Mouse (Mus musculus): Measurements from ENCODE around the gene Wdr20rt. TPM values are rescaled to one million over a fixed set of nuclear protein-coding genes. Genes with fewer than 3 reads are reported as not detected.
"Not testable (repeated sequence)": the region's sequence is repeated elsewhere in the genome, so short reads cannot be mapped to it uniquely, and the experiment has no call there.

Wdr20rt gene
- not detected in 2 replicates for polyA plus RNA-seq (2015; fragmentation: Nextera tagmentation; extraction: Ambion mirVana)

DNA sequence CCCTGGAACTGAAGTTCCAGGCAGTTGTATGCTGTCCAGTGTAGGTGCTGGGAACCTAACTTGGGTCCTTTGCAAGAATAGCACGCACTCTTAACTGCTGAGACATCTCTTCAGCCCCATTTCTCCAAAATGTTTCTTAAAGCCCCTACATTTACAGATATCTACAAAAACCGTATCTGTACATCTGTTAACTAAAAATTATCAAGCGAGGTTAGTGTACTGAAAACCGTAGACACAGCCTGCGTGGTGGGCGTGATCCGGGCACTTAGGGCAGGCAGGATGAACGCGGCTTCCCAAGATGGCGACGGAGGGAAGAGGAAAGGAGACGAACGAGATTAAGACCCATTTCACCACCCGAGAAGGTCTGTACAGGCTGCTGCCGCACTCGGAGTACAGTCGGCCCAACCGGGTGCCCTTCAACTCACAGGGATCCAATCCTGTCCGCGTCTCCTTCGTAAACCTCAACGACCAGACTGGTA, at the start of gene Wdr20rt:
Gene Wdr20rt (plus strand): TSS at position 51 of the 479 bp plus-strand sequence.
- Histone ChIP-seq H3K27ac (replicated peaks) (no peak within 1 kb of the TSS), H3K27me3 (replicated peaks) (no peaks in the 10 kb centered on the region), H3K9me3 (replicated peaks) (no peaks in the 10 kb centered on the region), H3K4me3 (replicated peaks) (no peak within 1 kb of the TSS), H3K4me1 (no peaks in the 10 kb centered on the region), H3K4me2 (no peak within 1 kb of the TSS), H3K9ac (replicated peaks) (no peak within 1 kb of the TSS), H3K36me3 (no peaks in the 10 kb centered on the region)
- no peak for ATAC-seq (ENCODE audit: low FRiP score)
- WGBS = 95% methylated on average over 22 of the region's 22 CpGs

DNA sequence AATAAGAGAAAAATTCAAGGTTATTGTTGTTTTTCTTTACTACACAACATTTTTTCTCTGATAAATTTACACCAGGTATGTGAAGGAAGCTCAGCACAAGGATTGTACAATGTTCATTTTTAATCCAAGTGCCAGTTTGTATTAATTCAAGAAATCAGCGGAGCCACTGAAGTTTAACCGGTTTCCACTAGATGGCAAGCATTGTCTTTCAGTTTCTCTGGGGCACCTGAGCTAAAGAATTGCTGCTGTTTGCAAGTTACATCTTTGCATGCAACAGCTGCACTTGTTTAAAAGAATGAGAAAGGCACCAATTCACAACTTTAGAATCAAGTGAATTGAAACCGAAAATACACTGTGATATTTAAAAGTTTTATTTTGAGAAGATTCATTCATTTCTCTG, 38.0 kb upstream of the Wdr20rt start:
- Histone ChIP-seq H3K9ac (replicated peaks) (no peak overlapping the region), H3K27me3 (replicated peaks) (no peaks in the 10 kb centered on the region), H3K4me2 (no peak overlapping the region), H3K4me1 (no peaks in the 10 kb centered on the region), H3K36me3 (no peaks in the 10 kb centered on the region), H3K9me3 (replicated peaks) (no peaks in the 10 kb centered on the region), H3K27ac (replicated peaks) (no peak overlapping the region), H3K4me3 (replicated peaks) (no peak overlapping the region)
- WGBS = 66% methylated on average over 3 of the region's 3 CpGs
- no peak for ATAC-seq (ENCODE audit: low FRiP score)

DNA sequence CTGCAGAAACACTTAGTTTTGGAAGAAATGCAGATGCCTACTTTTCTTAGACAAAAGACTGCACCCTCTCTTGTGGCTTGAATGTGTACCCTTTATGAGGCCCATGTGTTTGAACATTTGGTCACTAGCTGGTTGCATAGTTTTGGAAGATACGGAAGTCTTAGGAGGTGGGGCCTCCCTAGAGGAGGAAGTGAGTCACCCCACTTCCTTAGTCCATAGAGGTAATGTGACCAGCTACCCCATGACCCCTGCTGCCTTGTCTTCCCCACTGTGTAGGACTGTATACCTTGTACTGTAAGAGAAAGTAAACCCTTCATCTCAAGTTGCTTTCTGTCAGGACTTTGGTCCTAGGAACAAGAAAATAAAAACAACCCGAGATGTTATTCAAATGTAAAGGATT, 36.1 kb upstream of the Wdr20rt start:
- no peak overlapping the region for H3K27ac ChIP-seq (replicated peaks)
- H3K4me3 ChIP-seq (replicated peaks) = no peak overlapping the region
- 73% methylated on average over 2 of the region's 2 CpGs for WGBS
- H3K4me2 ChIP-seq = no peak overlapping the region
- H3K9me3 ChIP-seq (replicated peaks) = no peaks in the 10 kb centered on the region
- no peak overlapping the region for H3K9ac ChIP-seq (replicated peaks)
- ATAC-seq (ENCODE audit: low FRiP score) = no peak
- no peaks in the 10 kb centered on the region for H3K36me3 ChIP-seq
- H3K27me3 ChIP-seq (replicated peaks) = no peaks in the 10 kb centered on the region
- no peaks in the 10 kb centered on the region for H3K4me1 ChIP-seq

DNA sequence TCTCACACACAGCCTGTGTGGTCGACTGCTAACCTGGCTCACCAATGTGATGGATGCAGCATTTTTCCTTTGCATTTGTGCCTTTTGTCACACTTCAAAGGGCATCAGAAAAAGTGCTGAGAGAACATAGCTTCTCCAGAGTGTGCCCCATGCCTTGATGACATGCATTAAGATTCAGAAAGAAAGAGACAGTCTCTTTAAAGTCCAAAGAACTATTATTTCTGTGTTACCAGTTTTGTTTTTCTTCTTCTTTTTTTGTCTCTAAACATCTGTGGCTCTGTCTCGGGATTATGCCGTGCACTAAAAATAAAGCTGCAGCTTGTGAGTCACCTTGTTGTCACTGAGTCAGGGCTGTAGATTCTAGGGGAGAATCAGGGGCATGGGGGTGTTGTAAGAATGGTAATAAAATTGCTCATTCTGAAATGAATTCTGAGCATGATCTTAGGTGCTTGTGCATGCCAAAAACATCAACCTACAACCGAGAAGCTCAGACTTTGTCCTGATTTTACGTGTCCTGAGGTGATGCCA, 31.2 kb upstream of the Wdr20rt start:
- Histone ChIP-seq H3K27ac (replicated peaks) (no peak overlapping the region), H3K4me1 (no peaks in the 10 kb centered on the region), H3K4me2 (no peak overlapping the region), H3K9ac (replicated peaks) (no peak overlapping the region), H3K36me3 (no peaks in the 10 kb centered on the region), H3K9me3 (replicated peaks) (no peaks in the 10 kb centered on the region), H3K27me3 (replicated peaks) (no peaks in the 10 kb centered on the region), H3K4me3 (replicated peaks) (no peak overlapping the region)
- WGBS = 75% methylated on average over 5 of the region's 5 CpGs
- ATAC-seq (ENCODE audit: low FRiP score) = no peak

- Histone ChIP-seq H3K4me2 (no peak overlapping the region), H3K4me3 (replicated peaks) (no peak overlapping the region), H3K36me3 (no peaks in the 10 kb centered on the region), H3K27me3 (replicated peaks) (no peaks in the 10 kb centered on the region), H3K9me3 (replicated peaks) (no peaks in the 10 kb centered on the region), H3K9ac (replicated peaks) (no peak overlapping the region), H3K27ac (replicated peaks) (no peak overlapping the region), H3K4me1 (no peaks in the 10 kb centered on the region)
- 100% methylated on average over 2 of the region's 2 CpGs for WGBS
- ATAC-seq (ENCODE audit: low FRiP score) = no peak
These were observed 23.5 kb upstream of the Wdr20rt start for GRCm38 (mm10) chr12:65201812-65202211.

DNA sequence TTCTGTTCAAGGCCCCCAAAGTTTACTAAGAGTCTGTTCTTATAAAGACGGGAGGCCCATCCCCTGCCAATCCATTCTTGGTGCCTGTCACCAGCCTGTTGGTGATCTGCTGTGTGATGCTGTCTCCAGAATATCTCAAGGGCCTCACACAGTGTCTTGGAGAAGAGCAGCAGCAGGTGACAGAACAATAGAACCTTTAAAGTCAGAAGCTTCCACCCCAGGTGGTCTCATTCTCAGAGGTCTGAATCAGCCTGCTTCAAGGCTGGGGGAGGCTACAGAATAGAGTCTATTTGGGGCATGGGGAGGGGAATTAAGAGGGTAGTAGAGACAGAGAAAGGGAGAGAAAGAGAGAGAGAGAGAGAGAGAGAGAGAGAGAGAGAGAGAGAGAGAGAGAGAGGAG, 18.9 kb upstream of the Wdr20rt start:
- 56% methylated on average over 1 of the region's 1 CpGs for WGBS

GRCm38 (mm10) chr12:65216404-65216840, 8.9 kb upstream of the Wdr20rt start:
- Histone ChIP-seq H3K27ac (replicated peaks) (no peak overlapping the region), H3K4me2 (no peak overlapping the region), H3K9me3 (replicated peaks) (no peaks in the 10 kb centered on the region), H3K9ac (replicated peaks) (no peak overlapping the region), H3K4me1 (0 out of 2 replicates have a peak, but pooled peaks cover 5% of the 10 kb centered on the region), H3K4me3 (replicated peaks) (no peak overlapping the region), H3K36me3 (no peaks in the 10 kb centered on the region), H3K27me3 (replicated peaks) (no peaks in the 10 kb centered on the region)
- ATAC-seq (ENCODE audit: low FRiP score) = no peak
- 52% methylated on average over 6 of the region's 6 CpGs for WGBS

More for the DNA sequence above, 18.9 kb upstream of the Wdr20rt start:
- no peak overlapping the region for H3K4me3 ChIP-seq (replicated peaks)
- H3K27me3 ChIP-seq (replicated peaks) = no peaks in the 10 kb centered on the region
- H3K4me2 ChIP-seq = no peak overlapping the region
- H3K9ac ChIP-seq (replicated peaks) = no peak overlapping the region
- H3K9me3 ChIP-seq (replicated peaks) = no peaks in the 10 kb centered on the region
- no peaks in the 10 kb centered on the region for H3K4me1 ChIP-seq
- H3K27ac ChIP-seq (replicated peaks) = no peak overlapping the region
- H3K36me3 ChIP-seq = no peaks in the 10 kb centered on the region
- ATAC-seq (ENCODE audit: low FRiP score) = no peak

GRCm38 (mm10) chr12:65228628-65229027, 3.3 kb downstream of the Wdr20rt start:
- Histone ChIP-seq H3K4me3 (replicated peaks) (no peak overlapping the region), H3K36me3 (no peaks in the 10 kb centered on the region), H3K27me3 (replicated peaks) (no peaks in the 10 kb centered on the region), H3K27ac (replicated peaks) (no peak overlapping the region), H3K9ac (replicated peaks) (no peak overlapping the region), H3K4me2 (no peak overlapping the region), H3K9me3 (replicated peaks) (no peaks in the 10 kb centered on the region), H3K4me1 (no peaks in the 10 kb centered on the region)
- WGBS = 76% methylated on average over 6 of the region's 6 CpGs
- no peak for ATAC-seq (ENCODE audit: low FRiP score)

- Histone ChIP-seq H3K27ac (replicated peaks) (no peak overlapping the region), H3K9me3 (replicated peaks) (no peaks in the 10 kb centered on the region), H3K27me3 (replicated peaks) (no peaks in the 10 kb centered on the region), H3K36me3 (no peaks in the 10 kb centered on the region), H3K4me2 (no peak overlapping the region), H3K4me1 (no peaks in the 10 kb centered on the region), H3K9ac (replicated peaks) (no peak overlapping the region), H3K4me3 (replicated peaks) (no peak overlapping the region)
- no peak for ATAC-seq (ENCODE audit: low FRiP score)
These were observed 3.7 kb downstream of the Wdr20rt start for GRCm38 (mm10) chr12:65229041-65229440.

- H3K4me1 ChIP-seq = not testable (repeated sequence)
These were observed 7.5 kb downstream of the Wdr20rt start for GRCm38 (mm10) chr12:65232801-65233200.

DNA sequence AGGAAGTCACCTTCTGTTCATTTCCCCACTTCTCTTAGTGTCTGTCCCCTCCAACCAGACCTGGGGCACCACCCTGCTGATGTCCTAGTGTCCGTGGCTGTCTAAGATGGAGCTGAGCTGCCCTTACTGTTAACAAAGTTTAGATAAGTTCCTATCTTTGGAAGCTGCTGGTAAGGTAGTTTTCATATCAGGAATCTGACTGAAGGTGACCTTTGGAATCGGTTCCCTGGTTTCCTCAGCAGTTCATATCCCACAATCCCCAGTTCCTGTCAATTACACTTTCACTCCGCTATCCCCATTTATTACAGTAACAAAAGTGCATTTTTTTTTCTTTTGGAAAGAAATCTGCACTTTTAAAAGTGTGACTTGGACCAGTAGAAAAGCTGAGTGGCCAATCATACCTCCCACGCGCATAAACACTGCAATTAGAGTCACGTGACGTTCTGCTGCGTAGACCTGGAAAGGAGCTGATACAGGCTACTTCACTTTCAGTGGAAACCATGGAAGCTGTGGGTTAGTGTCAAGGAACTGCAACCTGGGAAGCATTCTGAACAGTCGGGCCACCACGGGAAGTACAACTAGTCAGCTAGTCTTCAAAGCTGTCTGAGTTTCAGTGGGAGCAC, 24.9 kb downstream of the Wdr20rt start:
- Histone ChIP-seq H3K27me3 (replicated peaks) (no peaks in the 10 kb centered on the region), H3K4me3 (replicated peaks) (no peak overlapping the region), H3K9ac (replicated peaks) (no peak overlapping the region), H3K4me2 (no peak overlapping the region), H3K36me3 (no peaks in the 10 kb centered on the region), H3K9me3 (replicated peaks) (no peaks in the 10 kb centered on the region), H3K4me1 (no peaks in the 10 kb centered on the region), H3K27ac (replicated peaks) (no peak overlapping the region)
- 93% methylated on average over 10 of the region's 10 CpGs for WGBS
- ATAC-seq (ENCODE audit: low FRiP score) = no peak

More at GRCm38 (mm10) chr12:65232801-65233200, 7.5 kb downstream of the Wdr20rt start:
- ATAC-seq (ENCODE audit: low FRiP score); H3K9me3 ChIP-seq (replicated peaks); H3K4me3 ChIP-seq (replicated peaks); H3K4me2 ChIP-seq; H3K27me3 ChIP-seq (replicated peaks); H3K9ac ChIP-seq (replicated peaks); H3K27ac ChIP-seq (replicated peaks); H3K36me3 ChIP-seq: not testable (repeated sequence)
- 89% methylated on average over 2 of the region's 2 CpGs for WGBS

DNA sequence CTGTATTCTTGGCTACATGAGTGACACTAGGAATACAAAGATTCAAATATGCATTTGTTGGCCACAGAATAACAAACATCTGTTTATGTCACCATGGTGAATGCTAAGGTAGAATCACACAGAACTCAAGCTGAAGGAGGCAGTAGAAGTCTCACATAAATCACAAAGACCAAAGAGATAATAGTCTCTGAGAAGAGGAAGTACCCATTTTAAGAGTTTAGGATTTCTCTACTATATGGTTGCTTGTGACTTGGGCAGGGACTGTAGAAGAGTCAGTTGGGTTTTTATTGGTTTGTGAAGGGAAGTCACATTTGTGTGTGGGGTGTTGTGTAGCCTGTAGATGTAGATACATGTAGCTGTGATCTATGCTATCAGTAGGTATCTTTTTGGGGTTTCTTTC, 31.6 kb downstream of the Wdr20rt start:
- no peaks in the 10 kb centered on the region for H3K4me1 ChIP-seq
- no peaks in the 10 kb centered on the region for H3K36me3 ChIP-seq
- ATAC-seq (ENCODE audit: low FRiP score) = no peak
- H3K9me3 ChIP-seq (replicated peaks) = no peaks in the 10 kb centered on the region
- no peak overlapping the region for H3K9ac ChIP-seq (replicated peaks)
- no peak overlapping the region for H3K27ac ChIP-seq (replicated peaks)
- no peaks in the 10 kb centered on the region for H3K27me3 ChIP-seq (replicated peaks)
- H3K4me3 ChIP-seq (replicated peaks) = no peak overlapping the region
- no peak overlapping the region for H3K4me2 ChIP-seq

Measured in neural tube, embryonic 15.5 days (tissue).